Mouse (Mus musculus) granulocyte monocyte progenitor cell, adult 5-6 weeks (primary cell): ENCODE measurements around the gene Rab3ip. TPM values are rescaled to one million over a fixed set of nuclear protein-coding genes. Genes with fewer than 3 reads are reported as not detected.
A peak's percentile ranks its signal among the peaks of the same experiment; 100 is the strongest.

Experiments used
- ATAC-seq: replicated peaks from 2 replicates; pipeline ENCODE4 v1.8.0; 2016; ENCODE audit warnings: mild to moderate bottlenecking, moderate TSS enrichment, inconsistent platforms; ENCODE audit not compliant: poor library complexity, severe bottlenecking
- total RNA-seq, 2 experiments: library from RNA; stranded (forward) in 1 of 2; stranded (reverse) in 1 of 2; fragments of 200-712, 200-1000 nt in 1 of 2; fragments of >200 nt in 1 of 2; fragmentation: Nextera tagmentation in 1 of 2; gene quantifications; 2 replicates each; pipeline ENCODE4 v1.2.3; 2014 to 2017

Gene Rab3ip
- 12.0 and 26.3 TPM in 2 replicates for total RNA-seq (2014; fragmentation: Nextera tagmentation)
- 17.9 and 19.2 TPM in 2 replicates for total RNA-seq (2017)

DNA sequence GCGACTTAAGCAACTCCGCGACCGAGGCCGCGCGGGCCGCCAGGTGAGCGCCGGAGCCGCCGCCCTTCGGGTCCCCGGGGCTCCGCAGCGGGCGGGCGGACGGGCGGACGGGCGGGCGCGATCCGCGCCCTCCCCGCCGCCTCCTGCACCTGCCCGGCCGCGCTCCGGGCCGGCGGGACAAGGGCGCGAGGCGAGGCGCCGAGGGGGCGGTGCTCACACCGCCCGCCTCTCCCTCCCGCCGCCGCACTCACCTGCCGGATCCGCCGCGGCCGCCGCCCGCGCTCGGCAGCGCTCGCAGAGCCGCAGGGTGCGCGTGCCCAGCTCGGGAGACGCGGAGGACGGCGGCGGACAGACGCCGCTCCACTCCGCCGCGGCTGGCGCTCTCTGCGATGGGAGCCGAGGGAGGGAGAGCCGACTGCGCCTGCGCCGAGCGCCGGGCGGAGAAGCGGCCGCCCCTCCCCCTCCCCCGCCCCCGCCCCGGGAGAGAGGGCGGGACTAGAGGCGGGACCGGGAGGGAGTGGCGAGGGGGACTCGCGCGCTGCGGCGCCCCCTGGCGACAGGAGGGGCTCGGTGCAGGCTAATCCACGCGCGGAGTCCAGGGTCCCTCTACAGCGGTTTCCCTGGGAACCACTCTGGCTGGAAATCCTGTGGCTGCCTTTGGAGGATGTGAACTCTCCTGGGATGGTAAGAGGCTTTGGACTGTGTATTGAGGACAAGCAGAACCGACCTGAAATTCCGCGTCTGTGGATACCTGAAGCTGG lies at the start of gene Rab3ip:
Gene Rab3ip, minus strand, starts transcription at position 761 of the 761 bp plus-strand sequence.
- ATAC-seq: peak; percentile 97

DNA sequence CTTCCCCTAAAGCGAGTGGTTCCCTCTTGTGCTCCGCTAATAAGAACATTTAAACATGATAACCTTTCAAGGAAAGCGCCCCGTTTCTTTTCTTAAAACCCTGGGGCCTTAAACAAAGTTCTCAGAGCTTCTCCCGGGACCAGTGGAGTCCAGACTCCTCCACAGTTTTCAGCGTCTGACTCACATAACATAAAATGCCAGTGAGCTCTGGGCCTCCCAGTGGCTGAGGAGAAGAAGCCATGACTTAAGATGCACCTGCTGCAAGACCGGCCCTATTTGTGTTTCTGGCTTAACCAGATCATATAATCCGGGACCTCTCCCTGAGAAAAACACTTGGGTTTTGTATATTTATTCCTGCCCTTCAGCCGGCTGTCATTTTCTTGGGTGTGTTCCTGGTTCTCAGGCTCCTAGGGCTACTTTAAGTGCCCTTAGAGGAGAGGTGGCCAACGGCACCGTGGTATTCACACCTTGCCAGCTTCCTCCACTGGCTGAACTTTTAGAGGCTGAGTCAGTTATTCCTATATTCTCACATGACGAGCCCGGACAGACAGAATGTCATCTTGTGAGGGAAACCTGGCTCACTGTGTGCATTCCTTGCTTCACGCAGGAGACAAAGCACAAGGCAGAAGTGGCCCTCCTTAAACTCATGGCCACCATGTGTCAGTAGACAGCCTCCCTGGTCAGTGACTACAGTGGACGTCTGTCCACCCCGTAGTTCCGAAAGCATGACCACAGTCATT lies 48.3 kb upstream of the Rab3ip start:
- no peak for ATAC-seq

DNA sequence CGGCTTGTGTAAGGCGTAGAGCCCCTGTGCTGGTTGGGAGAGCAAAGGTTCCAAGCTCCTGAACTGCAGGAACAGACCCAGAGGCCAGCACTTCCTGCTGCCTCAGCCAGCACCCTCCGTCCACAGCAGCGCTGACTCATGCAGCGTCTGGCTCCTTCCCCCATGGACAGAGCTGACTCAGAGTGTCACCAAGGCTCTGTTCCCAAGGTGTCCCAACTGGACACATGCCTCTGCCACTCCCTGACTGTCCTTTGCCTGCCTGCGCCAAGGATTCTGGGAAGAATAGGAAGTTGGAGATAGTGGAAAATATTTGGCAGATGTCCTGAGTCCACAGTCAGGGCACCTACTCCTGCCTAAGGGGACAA lies 45.6 kb upstream of the Rab3ip start:
- ATAC-seq: peak; percentile 92

GRCm38 (mm10) chr10:116995584-116996235 lies 45.1 kb upstream of the Rab3ip start:
- no peak for ATAC-seq

DNA sequence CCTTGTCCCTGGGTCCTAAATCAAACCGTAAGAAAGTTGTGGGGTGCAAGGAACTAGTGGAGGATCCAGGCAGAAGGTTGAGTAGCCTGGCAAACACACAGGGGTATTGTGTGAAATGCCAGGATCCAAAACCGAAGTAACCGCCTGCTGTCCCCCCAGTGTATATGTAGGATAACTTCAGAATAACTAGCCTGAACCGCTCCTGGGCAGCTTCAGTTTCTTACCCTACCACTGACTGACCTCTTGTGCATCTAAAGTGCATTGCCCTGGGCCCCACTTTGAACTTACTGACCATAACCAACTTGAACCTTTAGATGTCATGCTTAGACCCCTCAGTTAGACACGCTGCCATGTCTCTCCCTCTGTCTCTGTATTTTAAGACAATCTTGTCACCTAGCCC lies 44.6 kb upstream of the Rab3ip start:
- no peak for ATAC-seq

DNA sequence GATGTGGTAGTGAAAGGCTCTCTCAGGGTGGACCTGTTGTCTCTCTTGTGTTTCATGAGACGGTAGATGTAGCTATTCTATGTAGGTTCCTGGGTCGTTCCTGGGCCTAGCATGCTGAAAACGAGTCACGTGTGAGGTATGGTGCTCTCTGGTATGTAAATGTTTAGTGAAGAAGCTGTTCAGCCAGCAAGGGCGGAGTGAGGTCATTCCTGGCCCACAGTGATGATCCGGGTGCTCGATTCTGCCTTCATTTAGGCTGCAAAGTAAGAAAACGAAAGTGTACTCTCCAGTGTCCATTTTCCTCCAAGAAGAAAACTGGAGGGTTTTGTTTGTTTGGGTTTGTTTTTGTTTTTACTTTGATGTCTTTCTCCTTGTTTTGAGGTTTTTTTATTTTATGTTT lies 43.4 kb upstream of the Rab3ip start:
- ATAC-seq: no peak

GRCm38 (mm10) chr10:116986264-116987082 lies 35.9 kb upstream of the Rab3ip start, which contains the start of gene Best3:
TSS of gene Best3 (plus strand) at chr10:116986314.
- no peak for ATAC-seq

GRCm38 (mm10) chr10:116984836-116985235 lies 34.3 kb upstream of the Rab3ip start:
- no peak for ATAC-seq

GRCm38 (mm10) chr10:116982526-116982925 lies 32.0 kb upstream of the Rab3ip start:
- ATAC-seq: no peak

DNA sequence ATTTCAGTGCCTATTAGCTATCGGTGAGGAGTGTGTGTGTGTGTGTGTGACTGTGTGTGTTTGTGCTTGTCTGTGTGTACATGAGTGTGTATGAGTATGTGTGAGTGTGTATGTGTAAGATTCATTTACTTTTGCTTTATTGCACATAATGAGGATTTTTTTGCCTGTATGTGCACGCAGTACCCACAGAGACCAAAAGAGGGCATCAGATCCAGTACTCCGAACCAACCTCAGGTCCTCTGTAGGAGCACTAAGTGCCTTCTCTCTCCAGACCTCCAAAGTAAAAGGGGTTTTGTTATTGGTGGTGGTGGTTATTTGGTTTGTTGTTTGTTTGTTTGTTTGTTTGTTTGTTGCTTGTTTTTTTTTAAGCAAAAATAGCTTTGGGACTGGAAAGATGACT lies 30.3 kb upstream of the Rab3ip start:
- peak; percentile 80 for ATAC-seq

- ATAC-seq: no peak
These were observed 29.7 kb upstream of the Rab3ip start for GRCm38 (mm10) chr10:116980273-116980672.

DNA sequence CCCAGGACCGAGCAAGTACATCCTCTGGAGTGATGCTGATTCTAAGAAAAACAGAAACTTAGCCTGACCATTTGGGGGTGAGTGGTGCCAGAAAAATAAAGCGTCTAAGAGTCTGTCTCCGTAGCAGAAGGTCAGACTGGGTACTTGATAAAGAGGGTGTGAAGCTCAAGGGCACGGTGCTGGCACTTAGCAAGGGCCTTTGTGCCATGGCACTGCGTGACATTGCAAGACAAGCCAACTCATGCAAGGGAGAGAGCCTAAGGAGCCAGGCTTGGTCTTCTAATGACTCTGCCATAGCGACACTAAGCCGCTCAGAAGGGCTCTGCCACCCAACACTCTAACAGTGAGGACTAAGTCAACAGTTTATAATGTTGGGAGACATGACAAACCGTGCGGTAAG lies 28.3 kb upstream of the Rab3ip start:
- ATAC-seq: no peak

DNA sequence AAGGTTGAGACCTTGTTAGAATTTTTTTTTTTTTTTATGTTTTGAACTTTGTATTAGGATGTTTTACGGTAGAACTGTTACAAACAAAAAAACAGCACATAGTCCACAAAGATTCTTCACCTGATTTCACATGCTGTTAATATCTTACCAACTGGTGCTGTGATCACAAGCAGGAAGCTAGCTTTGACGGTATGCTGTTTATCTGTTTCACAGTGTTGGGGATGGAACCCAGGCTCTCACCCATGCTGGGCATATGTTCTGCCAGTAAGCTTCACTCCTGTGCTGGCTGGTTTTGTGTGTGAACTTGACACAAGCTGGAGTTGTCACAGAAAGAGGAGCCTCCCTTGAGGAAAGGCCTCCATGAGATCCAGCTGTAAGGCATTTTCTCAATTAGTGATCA lies 27.3 kb upstream of the Rab3ip start:
- ATAC-seq: no peak

DNA sequence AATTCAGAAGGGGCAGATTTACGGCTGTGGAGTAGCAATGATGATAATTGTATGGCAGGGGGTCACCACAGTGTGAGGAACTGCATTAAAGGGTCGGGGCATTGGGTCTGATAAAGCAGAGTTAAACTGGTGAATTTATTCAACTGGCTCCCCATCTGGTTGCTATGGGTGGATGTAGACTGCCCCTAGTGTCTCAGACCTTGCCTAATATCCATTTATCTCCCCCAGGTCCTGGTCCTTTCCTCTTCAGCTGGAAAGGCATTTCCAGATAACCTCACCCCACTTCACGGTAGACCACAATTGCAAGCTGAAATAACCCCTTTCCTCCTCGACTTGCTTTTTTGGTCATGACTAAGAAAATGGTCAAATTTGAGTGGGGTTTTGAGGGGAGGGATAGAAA lies 26.9 kb upstream of the Rab3ip start:
- ATAC-seq: no peak

- ATAC-seq: no peak
These were observed 21.9 kb upstream of the Rab3ip start, which contains the start of gene Gm10271 for GRCm38 (mm10) chr10:116972509-116972908. TSS of gene Gm10271 (minus strand) at chr10:116972609.

- peak; percentile 52 for ATAC-seq
These were observed 18.2 kb upstream of the Rab3ip start for GRCm38 (mm10) chr10:116968741-116969140.

DNA sequence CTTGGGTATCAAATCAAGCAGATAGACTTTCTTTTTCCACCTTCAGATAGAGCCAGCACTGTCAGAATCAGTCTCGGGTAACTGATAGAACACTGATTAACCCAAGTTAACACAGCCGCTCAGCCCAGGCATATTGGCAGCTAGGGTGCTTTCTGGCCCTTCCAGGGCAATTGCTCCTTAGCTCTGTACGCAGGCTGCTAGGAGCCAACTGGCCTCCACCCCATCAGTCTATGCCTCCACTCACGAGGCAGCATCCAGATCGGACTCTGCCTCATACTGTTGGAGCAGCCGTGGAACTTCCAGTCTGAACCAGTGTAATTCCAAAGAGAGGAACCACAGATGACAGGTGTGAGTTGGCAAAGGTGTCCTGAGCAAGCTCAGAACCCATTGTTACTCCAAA lies 15.5 kb upstream of the Rab3ip start:
- ATAC-seq: no peak

- no peak for ATAC-seq
These were observed 14.7 kb upstream of the Rab3ip start for GRCm38 (mm10) chr10:116965297-116965696.

GRCm38 (mm10) chr10:116964571-116964970 lies 14.0 kb upstream of the Rab3ip start:
- ATAC-seq: no peak

DNA sequence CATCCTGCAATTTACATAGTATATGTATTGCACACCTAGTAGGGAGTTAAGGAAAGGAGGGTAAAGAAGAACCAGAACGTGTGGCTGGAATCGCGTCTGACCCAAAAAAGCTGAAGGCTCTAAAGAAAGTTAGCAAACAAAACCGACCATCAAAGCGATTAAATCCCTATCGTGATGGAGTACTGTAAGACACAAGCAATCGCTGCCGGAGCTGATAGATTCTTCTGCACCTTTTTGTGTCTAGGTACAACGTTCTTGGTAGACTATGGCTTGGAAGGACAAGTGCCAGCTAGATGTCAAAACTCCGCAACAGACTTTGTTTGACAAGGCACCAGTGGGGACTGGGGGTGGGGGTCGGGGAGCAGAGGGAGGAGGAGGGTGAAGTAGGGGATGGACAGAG lies 13.5 kb upstream of the Rab3ip start:
- ATAC-seq: no peak
